Comparison of ENCODE assay signal across 8 mouse cellular contexts in genomic region chr4:135683553-135683952, GRCm38 (mm10). TPM values are rescaled to one million over a fixed set of nuclear protein-coding genes. Genes with fewer than 3 reads are reported as not detected.
DNase-seq lines count a peak whose midpoint lies in the region; ATAC-seq and TF ChIP-seq lines count a peak whose summit lies in the region.

No protein-coding gene starts in this region.

- WGBS in forebrain, embryonic 14.5 days = 27% methylated on average over 4 of the region's 4 CpGs
- WGBS in forebrain, embryonic 12.5 days = 22% methylated on average over 4 of the region's 4 CpGs
- 21% methylated on average over 4 of the region's 4 CpGs for WGBS in midbrain, postnatal 0 days
- 21% methylated on average over 4 of the region's 4 CpGs for whole genome bisulfite sequencing in midbrain, embryonic 10.5 days

- H3K4me1 ChIP-seq in forebrain, embryonic 14.5 days (ENCODE audit: control insufficient read depth, insufficient read depth, low read length) = peaks cover 2% of the 10 kb centered on the region; the same call in 1 of the 2 replicates
- H3K4me1 ChIP-seq in forebrain, embryonic 12.5 days = peaks cover 17% of the 10 kb centered on the region
- no peaks in the 10 kb centered on the region for H3K4me1 ChIP-seq in midbrain, postnatal 0 days (ENCODE audit: insufficient read depth, low read length)
- H3K4me1 ChIP-seq in midbrain, embryonic 10.5 days = peaks cover 20% of the 10 kb centered on the region
- no peaks in the 10 kb centered on the region for H3K4me1 ChIP-seq in cortical plate, adult 2 months (ENCODE audit: control insufficient read depth, insufficient read depth, low read length)

- peak; percentile 79 for TF ChIP-seq CTCF in midbrain, postnatal 0 days (IDR thresholded peaks at IDR 0.05)
- TF ChIP-seq CTCF in cortical plate, adult 2 months (IDR thresholded peaks at IDR 0.05; ENCODE audit: extremely low read depth, insufficient read depth, low read length) = peak; percentile 23; the same call in 1 of the 2 replicates

- H3K27ac ChIP-seq in forebrain, embryonic 14.5 days (ENCODE audit: low read depth, low read length) = no peak overlapping the region
- H3K27ac ChIP-seq in forebrain, embryonic 12.5 days = no peak overlapping the region
- H3K27ac ChIP-seq in midbrain, postnatal 0 days (ENCODE audit: low read depth, low read length) = no peak overlapping the region
- no peak overlapping the region for H3K27ac ChIP-seq in midbrain, embryonic 10.5 days (replicated peaks)
- H3K27ac ChIP-seq in cortical plate, adult 2 months (ENCODE audit: insufficient read depth, low read length) = no peak overlapping the region

- H3K9ac ChIP-seq in forebrain, embryonic 14.5 days (ENCODE audit: low read length) = no peak overlapping the region
- no peak overlapping the region for H3K9ac ChIP-seq in forebrain, embryonic 12.5 days
- H3K9ac ChIP-seq in midbrain, postnatal 0 days (replicated peaks; ENCODE audit: low read length, poor library complexity, severe bottlenecking) = no peak overlapping the region

- peaks cover 26% of the 10 kb centered on the region for H3K27me3 ChIP-seq in forebrain, embryonic 14.5 days (replicated peaks; ENCODE audit: control insufficient read depth, insufficient read depth, low read length)
- H3K27me3 ChIP-seq in forebrain, embryonic 12.5 days = peaks cover 47% of the 10 kb centered on the region
- peaks cover 18% of the 10 kb centered on the region; the same call in 1 of the 2 replicates for H3K27me3 ChIP-seq in midbrain, postnatal 0 days (ENCODE audit: insufficient read depth, low read length)
- peaks cover 60% of the 10 kb centered on the region for H3K27me3 ChIP-seq in midbrain, embryonic 10.5 days (ENCODE audit: low read depth, poor library complexity, severe bottlenecking)

- H3K4me3 ChIP-seq in forebrain, embryonic 14.5 days (ENCODE audit: low read depth, low read length) = no peak overlapping the region
- H3K4me3 ChIP-seq in forebrain, embryonic 12.5 days (replicated peaks) = no peak overlapping the region
- no peak overlapping the region for H3K4me3 ChIP-seq in midbrain, postnatal 0 days (ENCODE audit: low read depth, low read length)
- H3K4me3 ChIP-seq in midbrain, embryonic 10.5 days = no peak overlapping the region
- no peak overlapping the region for H3K4me3 ChIP-seq in cortical plate, adult 2 months (ENCODE audit: insufficient read depth, low read length)

- no peak for ATAC-seq in forebrain, embryonic 14.5 days
- ATAC-seq in forebrain, embryonic 12.5 days (ENCODE audit: low FRiP score) = no peak
- ATAC-seq in midbrain, postnatal 0 days (ENCODE audit: low FRiP score) = no peak
- ATAC-seq in megakaryocyte, adult 5-6 weeks (ENCODE audit: poor library complexity, severe bottlenecking) = no peak
- no peak for ATAC-seq in CD4-positive, CD25-positive, alpha-beta regulatory T cell, adult 4 months

- H3K36me3 ChIP-seq in forebrain, embryonic 14.5 days (ENCODE audit: control insufficient read depth, insufficient read depth, low read length) = no peaks in the 10 kb centered on the region
- H3K36me3 ChIP-seq in forebrain, embryonic 12.5 days (replicated peaks) = no peaks in the 10 kb centered on the region
- H3K36me3 ChIP-seq in midbrain, postnatal 0 days (ENCODE audit: insufficient read depth, low read length) = no peaks in the 10 kb centered on the region
- no peaks in the 10 kb centered on the region for H3K36me3 ChIP-seq in midbrain, embryonic 10.5 days

- TF ChIP-seq POLR2A in cortical plate, adult 2 months (IDR thresholded peaks at IDR 0.05; ENCODE audit: extremely low read depth, insufficient read depth, low read length) = no peak

- H3K9me3 ChIP-seq in forebrain, embryonic 14.5 days (replicated peaks; ENCODE audit: control insufficient read depth, low read length) = no peaks in the 10 kb centered on the region
- no peaks in the 10 kb centered on the region for H3K9me3 ChIP-seq in forebrain, embryonic 12.5 days
- no peaks in the 10 kb centered on the region for H3K9me3 ChIP-seq in midbrain, postnatal 0 days (ENCODE audit: low read length)
- H3K9me3 ChIP-seq in midbrain, embryonic 10.5 days (replicated peaks) = no peaks in the 10 kb centered on the region

- no peak overlapping the region for H3K4me2 ChIP-seq in forebrain, embryonic 14.5 days (ENCODE audit: low read length)
- no peak overlapping the region for H3K4me2 ChIP-seq in forebrain, embryonic 12.5 days
- no peak overlapping the region for H3K4me2 ChIP-seq in midbrain, postnatal 0 days (ENCODE audit: low read depth, low read length, poor library complexity, severe bottlenecking)

- peak; percentile 56 for DNase-seq in forebrain, embryonic 14.5 days (ENCODE audit: low spot score)
- peak; percentile 47 for DNase-seq in midbrain, postnatal 0 days (ENCODE audit: low spot score)
- DNase-seq in midbrain, embryonic 10.5 days (ENCODE audit: low spot score) = no peak
- peak; percentile 62 for DNase-seq in lung, postnatal 14 days

RNA-seq across cellular contexts. Expression of gene Ifnlr1, which starts 2.5 kb away (rescaled TPM):
- 0.15 TPM in 1 of 2 replicates, not detected in the other for polyA plus RNA-seq in forebrain, embryonic 14.5 days (2014; fragmentation: Nextera tagmentation; extraction: Ambion mirVana)
- 0.36 and 0.40 TPM in 2 replicates for polyA plus RNA-seq in forebrain, embryonic 12.5 days (2016; fragmentation: Nextera tagmentation; extraction: Ambion mirVana)
- total RNA-seq in midbrain, postnatal 0 days (2014; rRNA removed) = 0.22 and 0.28 TPM in 2 replicates
- 0.06 and 0.10 TPM in 2 replicates for polyA plus RNA-seq in midbrain, postnatal 0 days (2015; fragmentation: Nextera tagmentation; extraction: Ambion mirVana)
- 0.10 and 0.21 TPM in 2 replicates for polyA plus RNA-seq in midbrain, embryonic 10.5 days (2016; fragmentation: Nextera tagmentation; extraction: Ambion mirVana)
- 0.11 and 0.15 TPM in 2 replicates for polyA plus RNA-seq in cortical plate, adult 2 months (2012; rRNA removed)
- 8.6 and 10.8 TPM in 2 replicates for total RNA-seq in megakaryocyte, adult 5-6 weeks (2015)
- 2.8 and 4.8 TPM in 2 replicates for total RNA-seq in megakaryocyte, adult 5-6 weeks (2017)
- polyA plus RNA-seq in CD4-positive, CD25-positive, alpha-beta regulatory T cell, adult 4 months (2017; shearing (Covaris generic)) = not detected

RNA-seq across cellular contexts. Expression of gene Il22ra1, which starts 44.4 kb away (rescaled TPM):
- not detected in 2 replicates for polyA plus RNA-seq in forebrain, embryonic 14.5 days (2014; fragmentation: Nextera tagmentation; extraction: Ambion mirVana)
- polyA plus RNA-seq in forebrain, embryonic 12.5 days (2016; fragmentation: Nextera tagmentation; extraction: Ambion mirVana) = not detected in 2 replicates
- total RNA-seq in midbrain, postnatal 0 days (2014; rRNA removed) = 0.11 TPM in 1 of 2 replicates, not detected in the other
- not detected in 2 replicates for polyA plus RNA-seq in midbrain, postnatal 0 days (2015; fragmentation: Nextera tagmentation; extraction: Ambion mirVana)
- polyA plus RNA-seq in midbrain, embryonic 10.5 days (2016; fragmentation: Nextera tagmentation; extraction: Ambion mirVana) = not detected in 2 replicates
- polyA plus RNA-seq in cortical plate, adult 2 months (2012; rRNA removed) = 0.04 TPM in 1 of 2 replicates, not detected in the other
- not detected in 2 replicates for total RNA-seq in megakaryocyte, adult 5-6 weeks (2015)
- total RNA-seq in megakaryocyte, adult 5-6 weeks (2017) = not detected in 2 replicates
- not detected for polyA plus RNA-seq in CD4-positive, CD25-positive, alpha-beta regulatory T cell, adult 4 months (2017; shearing (Covaris generic))
